Mouse (Mus musculus) sigmoid colon, adult 10 weeks (tissue): Measurements from ENCODE around the gene Olfr312. TPM values are rescaled to one million over a fixed set of nuclear protein-coding genes. Genes with fewer than 3 reads are reported as not detected.

ENCODE experiments used
- polyA plus RNA-seq: library from polyadenylated mRNA; stranded (reverse); fragments of 350-450 nt; fragmentation: Illumina TruSeq; extraction: RNeasy Lipid Tissue Mini Kit (QIAGEN cat#74804); gene quantifications from one replicate; pipeline ENCODE4 v1.2.3, GENCODE M21; 2014; ENCODE audit warnings: low read depth, low replicate concordance

Gene Olfr312
- not detected for polyA plus RNA-seq

GRCm38 (mm10) chr11:58828937-58829336 lies at the start of gene Olfr312:
TSS of gene Olfr312 (plus strand) at chr11:58829237.

GRCm38 (mm10) chr11:58782480-58783089 lies 46.5 kb upstream of the Olfr312 start, which contains the start of gene Olfr314:
TSS of gene Olfr314 (plus strand) at chr11:58782952.

GRCm38 (mm10) chr11:58801558-58802228 lies 27.3 kb upstream of the Olfr312 start, which contains the start of gene Fam183b:
TSS of gene Fam183b (minus strand) at chr11:58801960.

GRCm38 (mm10) chr11:58814700-58815099 lies 14.3 kb upstream of the Olfr312 start, which contains the start of gene Olfr313:
TSS of gene Olfr313 (plus strand) at chr11:58815000.

GRCm38 (mm10) chr11:58838951-58839350 lies 9.9 kb downstream of the Olfr312 start, which contains the start of gene Olfr311:
TSS of gene Olfr311 (plus strand) at chr11:58839251.

GRCm38 (mm10) chr11:58846919-58847461 lies 18.0 kb downstream of the Olfr312 start, which contains the start of gene Gm12258:
TSS of gene Gm12258 (plus strand) at chr11:58847158.

GRCm38 (mm10) chr11:58867039-58867953 lies 38.3 kb downstream of the Olfr312 start, which contains the start of gene 2810021J22Rik:
TSS of gene 2810021J22Rik (plus strand) at chr11:58867216.

Other genes with a start within 250 kb of the Olfr312 start
- not detected for gene Olfr324, start 234.1 kb upstream of the Olfr312 start, polyA plus RNA-seq
- 45.8 TPM for gene 2210407C18Rik, start 213.2 kb upstream of the Olfr312 start, polyA plus RNA-seq
- gene Olfr323, start 198.7 kb upstream of the Olfr312 start, polyA plus RNA-seq, result not detected
- gene Trim58, start 188.8 kb upstream of the Olfr312 start, polyA plus RNA-seq, result not detected
- gene Olfr322, start 170.5 kb upstream of the Olfr312 start, polyA plus RNA-seq, result not detected
- gene Olfr320, start 148.1 kb upstream of the Olfr312 start, polyA plus RNA-seq, result not detected
- gene Olfr319, start 130.1 kb upstream of the Olfr312 start, polyA plus RNA-seq, result not detected
- gene Olfr318, start 105.2 kb upstream of the Olfr312 start, polyA plus RNA-seq, result not detected
- not detected for gene Olfr317, start 90.0 kb upstream of the Olfr312 start, polyA plus RNA-seq
- gene Olfr316, start 76.5 kb upstream of the Olfr312 start, polyA plus RNA-seq, result not detected
- not detected for gene Olfr315, start 56.0 kb upstream of the Olfr312 start, polyA plus RNA-seq
- not detected for gene Olfr314, start 46.3 kb upstream of the Olfr312 start, polyA plus RNA-seq
- gene Fam183b, start 27.3 kb upstream of the Olfr312 start, polyA plus RNA-seq, result not detected
- not detected for gene Olfr313, start 14.2 kb upstream of the Olfr312 start, polyA plus RNA-seq
- not detected for gene Olfr311, start 10.0 kb downstream of the Olfr312 start, polyA plus RNA-seq
- gene Gm12258, start 17.9 kb downstream of the Olfr312 start, polyA plus RNA-seq, result 12.9 TPM
- 8.3 TPM for gene 2810021J22Rik, start 38.0 kb downstream of the Olfr312 start, polyA plus RNA-seq
- gene Zfp39, start 75.0 kb downstream of the Olfr312 start, polyA plus RNA-seq, result 3.9 TPM
- gene Btnl10, start 88.7 kb downstream of the Olfr312 start, polyA plus RNA-seq, result not detected
- gene Rnf187, start 109.7 kb downstream of the Olfr312 start, polyA plus RNA-seq, result 6.2 TPM
- not detected for gene Hist3h2ba, start 119.7 kb downstream of the Olfr312 start, polyA plus RNA-seq
- 18.4 TPM for gene Hist3h2a, start 125.4 kb downstream of the Olfr312 start, polyA plus RNA-seq
- gene Trim17, start 125.4 kb downstream of the Olfr312 start, polyA plus RNA-seq, result 0.41 TPM
- gene Trim11, start 148.9 kb downstream of the Olfr312 start, polyA plus RNA-seq, result 2.8 TPM